Mouse (Mus musculus) lung, postnatal 0 days (tissue): ENCODE data around the gene Grb7.

Experiments used
- CTCF ChIP-seq: IDR thresholded peaks from 2 replicates; pipeline ENCODE4 v1.5.1; 2016; ENCODE audit warnings: antibody characterized with exemption, mild to moderate bottlenecking
- EP300 ChIP-seq: IDR thresholded peaks from 2 replicates; pipeline ENCODE4 v1.6.1; 2016; ENCODE audit warnings: antibody characterized with exemption, mild to moderate bottlenecking, control low read depth

GRCm38 (mm10) chr11:98477011-98477701 lies 31.0 kb downstream of the Grb7 start:
- no peak for TF ChIP-seq CTCF
- TF ChIP-seq EP300, result no peak
